Mouse (Mus musculus): ENCODE results near the gene Ncoa3. TPM values are rescaled to one million over a fixed set of nuclear protein-coding genes. Genes with fewer than 3 reads are reported as not detected.
A peak's percentile ranks its signal among the peaks of the same experiment; 100 is the strongest.

The Ncoa3 gene
- total and polyA plus RNA-seq, 3 experiments: 20.1 to 32.1 (median 29.1) TPM

GRCm38 (mm10) chr2:166027834-166028233, 35.4 kb downstream of the Ncoa3 start:
- no peak overlapping the region for H3K9ac ChIP-seq (ENCODE audit: low read depth, low read length)
- DNase-seq: no peak
- intact Hi-C loops (cut with DNase I): no loop called here
- peaks cover 31% of the 10 kb centered on the region for H3K4me1 ChIP-seq (ENCODE audit: control insufficient read depth, insufficient read depth, low read length)
- no peak overlapping the region for H3K4me3 ChIP-seq
- H3K79me2 ChIP-seq (replicated peaks; ENCODE audit: control insufficient read depth, insufficient read depth, low read length): peaks cover 10% of the 10 kb centered on the region; the same call in 1 of the 2 replicates
- H3K27me3 ChIP-seq (ENCODE audit: control insufficient read depth, insufficient read depth, low read length): no peaks in the 10 kb centered on the region
- TF ChIP-seq POLR2A (IDR thresholded peaks at IDR 0.05; ENCODE audit: insufficient read depth, low read depth, low read length): no peak
- no peak for TF ChIP-seq CTCF (IDR thresholded peaks at IDR 0.05)
- no peak for TF ChIP-seq EP300 (IDR thresholded peaks at IDR 0.05; ENCODE audit: insufficient read depth, low read depth, low read length)
- WGBS: 82% methylated on average over 3 of the region's 3 CpGs
- peaks cover 28% of the 10 kb centered on the region for H3K36me3 ChIP-seq (ENCODE audit: control insufficient read depth, insufficient read depth, low read length)
- peak overlapping the region; percentile 23; the same call in 1 of the 2 replicates for H3K27ac ChIP-seq

- no peak for DNase-seq
- H3K9ac ChIP-seq (ENCODE audit: low read depth, low read length): no peak overlapping the region
- no peak overlapping the region for H3K4me3 ChIP-seq
- H3K36me3 ChIP-seq (ENCODE audit: control insufficient read depth, insufficient read depth, low read length): peaks cover 25% of the 10 kb centered on the region
- peaks cover 10% of the 10 kb centered on the region for H3K79me2 ChIP-seq (replicated peaks; ENCODE audit: control insufficient read depth, insufficient read depth, low read length)
- TF ChIP-seq EP300 (IDR thresholded peaks at IDR 0.05; ENCODE audit: insufficient read depth, low read depth, low read length): no peak
- TF ChIP-seq CTCF (IDR thresholded peaks at IDR 0.05): no peak
- no peak for TF ChIP-seq POLR2A (IDR thresholded peaks at IDR 0.05; ENCODE audit: insufficient read depth, low read depth, low read length)
- peaks cover 30% of the 10 kb centered on the region for H3K4me1 ChIP-seq (ENCODE audit: control insufficient read depth, insufficient read depth, low read length)
- peak overlapping the region; percentile 6; the same call in 1 of the 2 replicates for H3K27ac ChIP-seq
- intact Hi-C loops (cut with DNase I): no loop called here
- WGBS: 27% methylated on average over 4 of the region's 4 CpGs
- H3K27me3 ChIP-seq (ENCODE audit: control insufficient read depth, insufficient read depth, low read length): no peaks in the 10 kb centered on the region
These were observed 36.8 kb downstream of the Ncoa3 start for GRCm38 (mm10) chr2:166029232-166029631.

- DNase-seq: peak; percentile 53 to 61
- 5% methylated on average over 13 of the region's 13 CpGs for WGBS
- no peaks in the 10 kb centered on the region for H3K27me3 ChIP-seq (ENCODE audit: control insufficient read depth, insufficient read depth, low read length)
- H3K9ac ChIP-seq (ENCODE audit: low read depth, low read length): peak overlapping the region; percentile 18; the same call in 1 of the 2 replicates
- intact Hi-C loops (cut with DNase I): loop anchor here (2.0 kb wide), 1 partner anchor 30 kb away; no protein-coding TSS in a partner anchor
- peaks cover 35% of the 10 kb centered on the region for H3K4me1 ChIP-seq (ENCODE audit: control insufficient read depth, insufficient read depth, low read length)
- H3K79me2 ChIP-seq (replicated peaks; ENCODE audit: control insufficient read depth, insufficient read depth, low read length): peaks cover 10% of the 10 kb centered on the region
- peak overlapping the region; percentile 73 for H3K27ac ChIP-seq
- H3K4me3 ChIP-seq: peak overlapping the region; percentile 45
- TF ChIP-seq CTCF (IDR thresholded peaks at IDR 0.05) (no peak), EP300 (IDR thresholded peaks at IDR 0.05; ENCODE audit: insufficient read depth, low read depth, low read length) (no peak), POLR2A (IDR thresholded peaks at IDR 0.05; ENCODE audit: insufficient read depth, low read depth, low read length) (no peak)
- peaks cover 30% of the 10 kb centered on the region for H3K36me3 ChIP-seq (ENCODE audit: control insufficient read depth, insufficient read depth, low read length)
These were observed 38.0 kb downstream of the Ncoa3 start for GRCm38 (mm10) chr2:166030256-166030995.

GRCm38 (mm10) chr2:166031120-166031929, 38.9 kb downstream of the Ncoa3 start:
- Histone ChIP-seq H3K79me2 (replicated peaks; ENCODE audit: control insufficient read depth, insufficient read depth, low read length) (peaks cover 10% of the 10 kb centered on the region), H3K4me3 (peak overlapping the region; percentile 45), H3K9ac (ENCODE audit: low read depth, low read length) (peak overlapping the region; percentile 61), H3K4me1 (ENCODE audit: control insufficient read depth, insufficient read depth, low read length) (peaks cover 33% of the 10 kb centered on the region), H3K27me3 (ENCODE audit: control insufficient read depth, insufficient read depth, low read length) (no peaks in the 10 kb centered on the region), H3K36me3 (ENCODE audit: control insufficient read depth, insufficient read depth, low read length) (peaks cover 38% of the 10 kb centered on the region), H3K27ac (peak overlapping the region; percentile 73)
- 13% methylated on average over 7 of the region's 7 CpGs for WGBS
- peak; percentile 74; the same call in 1 of the 2 replicates for TF ChIP-seq EP300 (IDR thresholded peaks at IDR 0.05; ENCODE audit: insufficient read depth, low read depth, low read length)
- TF ChIP-seq POLR2A (IDR thresholded peaks at IDR 0.05; ENCODE audit: insufficient read depth, low read depth, low read length): peak; percentile 71
- 0 out of 2 replicates have a peak, but pooled peaks have one; percentile 15 for TF ChIP-seq CTCF (IDR thresholded peaks at IDR 0.05)
- DNase-seq: peak; percentile 58 to 74
- intact Hi-C loops (cut with DNase I): loop anchor here (2.0 kb wide), 1 partner anchor 31 kb away; no protein-coding TSS in a partner anchor

- H3K36me3 ChIP-seq (ENCODE audit: control insufficient read depth, insufficient read depth, low read length): peaks cover 34% of the 10 kb centered on the region
- no peaks in the 10 kb centered on the region for H3K27me3 ChIP-seq (ENCODE audit: control insufficient read depth, insufficient read depth, low read length)
- H3K4me3 ChIP-seq: no peak overlapping the region
- intact Hi-C loops (cut with DNase I): loop anchor here (2.0 kb wide), 1 partner anchor 40 kb away; the partner anchor contains the start of gene Ncoa3
- H3K4me1 ChIP-seq (ENCODE audit: control insufficient read depth, insufficient read depth, low read length): peaks cover 30% of the 10 kb centered on the region
- TF ChIP-seq POLR2A (IDR thresholded peaks at IDR 0.05; ENCODE audit: insufficient read depth, low read depth, low read length) (no peak), EP300 (IDR thresholded peaks at IDR 0.05; ENCODE audit: insufficient read depth, low read depth, low read length) (no peak), CTCF (IDR thresholded peaks at IDR 0.05) (no peak)
- WGBS: 87% methylated on average over 5 of the region's 5 CpGs
- no peak overlapping the region for H3K9ac ChIP-seq (ENCODE audit: low read depth, low read length)
- H3K79me2 ChIP-seq (replicated peaks; ENCODE audit: control insufficient read depth, insufficient read depth, low read length): peaks cover 7% of the 10 kb centered on the region
- H3K27ac ChIP-seq: no peak overlapping the region
- DNase-seq: no peak
These were observed 40.2 kb downstream of the Ncoa3 start for GRCm38 (mm10) chr2:166032628-166033027.

Data from heart, adult 2 months (tissue).